Mouse (Mus musculus) spleen, embryonic (tissue): ENCODE data around the gene Tnnt1.

Source experiments
- CTCF ChIA-PET: fragments of 350-600 bp; sonication (Branson Sonifier 250); formaldehyde crosslinking; loops from one replicate; lab custom pipeline; 2022; lab: Charles Lee

Gene Tnnt1

GRCm38 (mm10) chr7:4516332-4517050 lies at the start of gene Tnnt1:
Gene Tnnt1 (minus strand): TSS chr7:4516382.
- CTCF ChIA-PET, result interaction anchor here (0.7 kb wide), 1 partner anchor 28 kb away, joined by 3 read pairs; no protein-coding TSS in a partner anchor

GRCm38 (mm10) chr7:4562660-4563059 lies 46.5 kb upstream of the Tnnt1 start:
- CTCF ChIA-PET, result no interaction called here

GRCm38 (mm10) chr7:4557167-4557560 lies 41.0 kb upstream of the Tnnt1 start:
- CTCF ChIA-PET, result interaction anchor here (0.6 kb wide), 2 partner anchors 382 to 448 kb away, joined by 3 to 5 read pairs; no protein-coding TSS in a partner anchor

GRCm38 (mm10) chr7:4556256-4557166 lies 40.3 kb upstream of the Tnnt1 start:
- CTCF ChIA-PET, result interaction anchor here (0.6 kb wide), 2 partner anchors 383 to 448 kb away, joined by 3 to 5 read pairs; no protein-coding TSS in a partner anchor

GRCm38 (mm10) chr7:4547221-4547641 lies 31.0 kb upstream of the Tnnt1 start, which contains the start of gene Syt5:
Gene Syt5 (minus strand): TSS chr7:4547541.
- CTCF ChIA-PET, result no interaction called here

GRCm38 (mm10) chr7:4546591-4547131 lies 30.5 kb upstream of the Tnnt1 start:
- CTCF ChIA-PET, result no interaction called here

GRCm38 (mm10) chr7:4546050-4546449 lies 29.9 kb upstream of the Tnnt1 start:
- CTCF ChIA-PET, result no interaction called here

GRCm38 (mm10) chr7:4542013-4542412 lies 25.8 kb upstream of the Tnnt1 start:
- CTCF ChIA-PET, result no interaction called here

- CTCF ChIA-PET, result no interaction called here
These were observed 25.2 kb upstream of the Tnnt1 start for GRCm38 (mm10) chr7:4541344-4541743.

GRCm38 (mm10) chr7:4539019-4539418 lies 22.8 kb upstream of the Tnnt1 start:
- CTCF ChIA-PET, result no interaction called here

- CTCF ChIA-PET, result no interaction called here
These were observed 21.0 kb upstream of the Tnnt1 start for GRCm38 (mm10) chr7:4537181-4537580.

GRCm38 (mm10) chr7:4536369-4536768 lies 20.2 kb upstream of the Tnnt1 start:
- CTCF ChIA-PET, result no interaction called here

GRCm38 (mm10) chr7:4532005-4532729 lies 16.0 kb upstream of the Tnnt1 start, which contains the start of gene Dnaaf3:
Gene Dnaaf3 (minus strand): TSS chr7:4532453.
- CTCF ChIA-PET, result no interaction called here

- CTCF ChIA-PET, result interaction anchor here (0.5 kb wide), 1 partner anchor 711 kb away, joined by 4 read pairs; no protein-coding TSS in a partner anchor
These were observed 14.0 kb upstream of the Tnnt1 start for GRCm38 (mm10) chr7:4530166-4530565.

GRCm38 (mm10) chr7:4527302-4527689 lies 11.1 kb upstream of the Tnnt1 start:
- CTCF ChIA-PET, result no interaction called here

- CTCF ChIA-PET, result interaction anchor here (0.7 kb wide), 1 partner anchor 63 kb away, joined by 3 read pairs; no protein-coding TSS in a partner anchor
These were observed 10.4 kb upstream of the Tnnt1 start for GRCm38 (mm10) chr7:4526341-4527301.

GRCm38 (mm10) chr7:4524212-4524922 lies 8.2 kb upstream of the Tnnt1 start, which contains the start of gene Tnni3:
Gene Tnni3 (minus strand): TSS chr7:4524229.
- CTCF ChIA-PET, result interaction anchor here (0.6 to 0.7 kb wide), 3 partner anchors 64 to 1633 kb away, joined by 4 to 8 read pairs (median 5); partner anchors contain the start of gene Eps8l1

- CTCF ChIA-PET, result interaction anchor here (0.6 to 0.7 kb wide), 3 partner anchors 63 to 1634 kb away, joined by 4 to 8 read pairs (median 5); partner anchors contain the start of gene Eps8l1
These were observed 7.3 kb upstream of the Tnnt1 start for GRCm38 (mm10) chr7:4523205-4524130.
